Mouse (Mus musculus) kidney, embryonic 14.5 days (tissue): Measurements from ENCODE around the gene Polg. TPM values are rescaled to one million over a fixed set of nuclear protein-coding genes. Genes with fewer than 3 reads are reported as not detected.

Experiments used
- ATAC-seq: fragments of 200-750 bp; cut with Nextera tagmentation; 2 replicates; pipeline ENCODE4 v1.8.0; 2017; ENCODE audit warnings: moderate number of reproducible peaks, mild to moderate bottlenecking, moderate TSS enrichment, moderate library complexity; ENCODE audit not compliant: low FRiP score, low TSS enrichment
- H3K27ac ChIP-seq: fragments of 300-500 bp; sonication (generic); 2 replicates; pipeline ENCODE4 v1.5.1; 2014; ENCODE audit warnings: low read depth, mild to moderate bottlenecking, low read length, moderate library complexity, mixed read lengths
- H3K27me3 ChIP-seq: fragments of 300-500 bp; sonication (generic); 2 replicates; pipeline ENCODE4 v1.6.1; 2014; ENCODE audit warnings: mild to moderate bottlenecking, low read length; ENCODE audit not compliant: control insufficient read depth, insufficient read depth
- H3K36me3 ChIP-seq: fragments of 300-500 bp; sonication (generic); 2 replicates; pipeline ENCODE4 v1.6.1; 2014; ENCODE audit warnings: low read length, mixed read lengths; ENCODE audit not compliant: control insufficient read depth, insufficient read depth
- H3K4me1 ChIP-seq: fragments of 300-500 bp; sonication (generic); 2 replicates; pipeline ENCODE4 v1.6.1; 2014; ENCODE audit warnings: low read length, mixed read lengths; ENCODE audit not compliant: control insufficient read depth, insufficient read depth
- H3K4me2 ChIP-seq: fragments of 300-500 bp; sonication (generic); replicated peaks from 2 replicates; pipeline ENCODE4 v1.6.1; 2014; ENCODE audit warnings: low read depth, mild to moderate bottlenecking, low read length
- H3K4me3 ChIP-seq: fragments of 300-500 bp; sonication (generic); 2 replicates; pipeline ENCODE4 v1.5.1; 2014; ENCODE audit warnings: mild to moderate bottlenecking, low read length
- H3K9ac ChIP-seq: fragments of 300-500 bp; sonication (generic); 2 replicates; pipeline ENCODE4 v1.6.1; 2014; ENCODE audit warnings: low read depth, mild to moderate bottlenecking, low read length, moderate library complexity
- H3K9me3 ChIP-seq: fragments of 300-500 bp; sonication (generic); 2 replicates; pipeline ENCODE4 v1.6.1; 2016; ENCODE audit warnings: low read length; ENCODE audit not compliant: control insufficient read depth
- WGBS: fragments of 180-500 bp; shearing (Covaris S2); extraction: QIAGEN DNeasy Blood & Tissue Kit; methylation state at CpG from one replicate; pipeline ENCODE4 v1.1.7; 2014; 5-methylcytosine and 5-hydroxymethylcytosine counted together
- polyA plus RNA-seq: library from polyadenylated mRNA; unstranded; fragments of >200 nt; fragmentation: Nextera tagmentation; extraction: Ambion mirVana; gene quantifications from 2 replicates; pipeline ENCODE4 v1.2.1, GENCODE M21; 2014

The Polg gene
- polyA plus RNA-seq, 1 experiment from 2014 or later = 35.9 TPM

DNA sequence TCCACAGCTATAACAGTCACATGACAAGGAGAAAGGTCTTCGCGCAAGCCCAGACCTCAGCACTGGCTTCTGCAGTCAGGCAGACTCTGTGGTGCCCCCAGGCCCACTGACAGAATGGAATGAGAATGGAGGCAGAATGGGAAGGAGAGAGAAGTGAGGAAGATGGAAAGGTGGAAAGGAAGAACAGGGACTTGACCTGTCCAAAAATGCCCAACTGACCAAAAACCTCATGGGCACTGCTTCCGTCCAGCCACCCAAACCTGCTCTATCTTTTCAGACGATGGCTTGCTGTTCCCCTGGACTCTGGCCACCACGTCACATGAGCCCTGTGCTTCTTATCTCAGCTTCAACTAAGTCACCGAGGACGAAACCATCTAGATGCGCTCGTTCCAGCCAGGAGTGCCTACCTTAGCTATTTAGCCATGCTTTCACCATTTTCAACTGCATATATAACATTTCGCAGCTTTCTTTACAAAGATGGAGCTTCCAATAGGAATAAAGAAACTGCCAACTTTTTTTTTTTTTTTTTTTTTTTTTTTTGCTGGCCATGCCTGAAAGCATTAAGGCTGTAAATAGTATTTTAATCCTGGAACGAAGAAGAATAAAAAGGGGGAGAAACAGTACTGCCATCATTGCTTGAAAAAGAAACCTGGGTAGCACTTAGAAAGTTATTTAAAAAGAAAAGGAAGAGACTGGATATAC, 2.6 kb downstream of the Polg start:
- Histone ChIP-seq H3K27ac (no peak overlapping the region), H3K36me3 (peaks cover 47% of the 10 kb centered on the region), H3K4me2 (no peak overlapping the region), H3K9me3 (no peaks in the 10 kb centered on the region), H3K27me3 (no peaks in the 10 kb centered on the region), H3K4me3 (no peak overlapping the region), H3K4me1 (peaks cover 23% of the 10 kb centered on the region), H3K9ac (no peak overlapping the region)
- WGBS = 89% methylated on average over 11 of the region's 11 CpGs
- ATAC-seq = no peak

DNA sequence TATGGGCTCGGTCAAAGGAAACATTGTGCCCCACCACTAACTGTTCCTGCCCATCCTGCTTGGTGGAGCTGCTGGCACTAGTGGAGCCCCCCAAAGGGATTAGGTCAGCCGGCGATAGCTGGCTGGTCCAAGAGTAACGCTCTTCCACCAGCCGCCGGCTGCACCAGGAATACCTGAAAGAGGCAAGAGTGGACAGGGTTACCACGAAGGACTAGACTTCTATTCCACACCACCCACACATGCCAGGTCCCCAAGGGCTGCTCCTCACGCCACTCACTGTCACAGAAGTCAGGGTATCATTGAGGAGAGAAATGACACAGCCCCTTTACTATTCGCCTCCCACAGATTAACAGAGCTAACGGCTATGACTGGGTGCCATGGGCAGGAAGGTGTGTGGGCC, 4.4 kb downstream of the Polg start:
- Histone ChIP-seq H3K4me1 (peaks cover 13% of the 10 kb centered on the region), H3K4me2 (no peak overlapping the region), H3K36me3 (peaks cover 64% of the 10 kb centered on the region), H3K27me3 (no peaks in the 10 kb centered on the region), H3K4me3 (no peak overlapping the region), H3K9ac (no peak overlapping the region), H3K9me3 (no peaks in the 10 kb centered on the region), H3K27ac (no peak overlapping the region)
- no peak for ATAC-seq
- 92% methylated on average over 10 of the region's 10 CpGs for WGBS

DNA sequence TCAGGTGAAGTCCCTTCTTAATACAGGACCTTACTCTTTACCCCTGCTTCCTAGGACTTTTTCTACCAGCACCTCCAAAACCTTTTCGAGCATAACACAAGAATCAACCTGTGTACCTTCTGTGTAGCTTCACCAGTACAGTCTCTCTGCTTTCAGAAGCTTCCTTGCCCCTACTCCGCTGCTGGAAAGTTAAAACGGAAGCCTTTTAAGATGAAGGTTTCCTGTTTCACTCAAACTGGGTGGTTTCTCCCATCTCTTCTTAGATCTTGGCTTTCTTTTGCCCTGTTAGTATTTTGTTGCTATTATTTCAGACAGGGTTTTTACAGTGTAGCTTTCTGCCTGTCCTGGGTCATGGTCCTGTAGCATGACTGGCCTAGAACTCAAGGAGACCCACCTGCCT, 18.7 kb downstream of the Polg start:
- no peak for ATAC-seq
- Histone ChIP-seq H3K9me3 (no peaks in the 10 kb centered on the region), H3K9ac (no peak overlapping the region), H3K27ac (no peak overlapping the region), H3K4me2 (no peak overlapping the region), H3K36me3 (peaks cover 71% of the 10 kb centered on the region), H3K4me3 (no peak overlapping the region), H3K27me3 (no peaks in the 10 kb centered on the region), H3K4me1 (no peaks in the 10 kb centered on the region)
- 93% methylated on average over 3 of the region's 3 CpGs for WGBS

DNA sequence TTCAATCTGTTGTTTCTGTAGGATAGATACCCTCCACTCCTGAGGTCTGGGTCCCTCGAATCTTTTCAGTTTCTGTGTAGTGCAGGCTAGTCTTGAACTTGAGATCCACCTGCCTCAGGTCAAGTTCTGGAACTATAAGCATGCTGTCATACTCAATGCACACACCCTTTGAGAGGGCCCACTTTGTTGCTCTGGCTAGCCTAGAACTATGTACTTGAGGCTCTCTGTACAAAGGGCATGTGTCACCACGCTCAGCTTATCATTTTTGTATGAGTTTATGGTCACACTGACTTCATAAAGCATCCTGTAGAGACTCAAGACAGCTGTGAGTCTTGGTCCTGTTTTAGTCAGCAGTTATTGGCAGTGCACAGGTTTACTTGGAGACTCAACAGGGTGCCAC, 19.1 kb downstream of the Polg start:
- H3K9me3 ChIP-seq = no peaks in the 10 kb centered on the region
- no peaks in the 10 kb centered on the region for H3K4me1 ChIP-seq
- peaks cover 66% of the 10 kb centered on the region for H3K36me3 ChIP-seq
- ATAC-seq = no peak
- H3K4me3 ChIP-seq = no peak overlapping the region
- no peaks in the 10 kb centered on the region for H3K27me3 ChIP-seq
- WGBS = 94% methylated on average over 2 of the region's 2 CpGs
- H3K4me2 ChIP-seq = no peak overlapping the region
- no peak overlapping the region for H3K9ac ChIP-seq
- H3K27ac ChIP-seq = no peak overlapping the region

DNA sequence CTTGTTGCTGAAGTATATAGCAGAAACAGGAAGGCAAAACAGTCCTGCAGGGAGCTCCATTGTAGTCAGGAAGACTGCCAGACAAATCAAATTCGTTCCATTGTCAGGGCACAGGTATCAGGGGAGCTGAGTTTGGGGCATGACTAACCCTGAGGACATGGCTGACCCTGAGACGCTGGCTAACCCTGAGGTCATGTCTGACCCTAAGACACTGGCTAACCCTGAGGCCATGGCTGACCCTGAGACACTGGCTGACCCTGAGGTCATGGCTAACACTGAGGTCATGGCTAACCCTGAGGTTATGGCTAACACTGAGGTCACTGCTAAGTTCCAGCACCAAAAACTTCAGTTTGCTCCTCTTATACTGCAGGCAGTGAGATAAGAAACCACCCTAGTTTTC, 26.1 kb downstream of the Polg start:
- Histone ChIP-seq H3K4me2 (no peak overlapping the region), H3K4me1 (no peaks in the 10 kb centered on the region), H3K36me3 (peaks cover 11% of the 10 kb centered on the region; the same call in 1 of the 2 replicates), H3K9ac (no peak overlapping the region), H3K27ac (no peak overlapping the region), H3K9me3 (no peaks in the 10 kb centered on the region), H3K4me3 (no peak overlapping the region), H3K27me3 (no peaks in the 10 kb centered on the region)
- WGBS = 83% methylated on average over 2 of the region's 2 CpGs
- no peak for ATAC-seq

DNA sequence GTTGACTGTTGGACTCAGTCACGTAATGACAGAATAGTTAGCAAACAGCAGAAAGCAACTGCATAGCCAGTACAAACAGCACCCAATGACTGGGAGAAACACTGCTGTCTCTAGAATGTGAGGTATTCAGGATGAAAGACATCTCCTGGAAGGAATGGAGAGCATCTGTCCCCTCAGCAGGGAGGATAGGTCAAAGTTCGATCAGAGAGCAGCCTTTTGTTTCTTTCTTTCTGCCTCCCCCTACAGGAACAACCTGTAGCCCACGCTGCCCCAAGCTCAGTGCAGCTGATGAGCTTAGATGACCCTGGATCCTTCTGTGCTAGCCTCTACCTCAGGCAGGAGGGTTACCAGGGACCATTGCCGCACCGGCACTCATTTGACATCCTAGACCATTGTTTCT, 37.9 kb downstream of the Polg start:
- peaks cover 3% of the 10 kb centered on the region; the same call in 1 of the 2 replicates for H3K36me3 ChIP-seq
- H3K4me3 ChIP-seq = no peak overlapping the region
- no peak overlapping the region for H3K4me2 ChIP-seq
- WGBS = 58% methylated on average over 5 of the region's 5 CpGs
- H3K9ac ChIP-seq = no peak overlapping the region
- ATAC-seq = no peak
- H3K27ac ChIP-seq = no peak overlapping the region
- no peaks in the 10 kb centered on the region for H3K27me3 ChIP-seq
- no peaks in the 10 kb centered on the region for H3K9me3 ChIP-seq
- H3K4me1 ChIP-seq = no peaks in the 10 kb centered on the region

DNA sequence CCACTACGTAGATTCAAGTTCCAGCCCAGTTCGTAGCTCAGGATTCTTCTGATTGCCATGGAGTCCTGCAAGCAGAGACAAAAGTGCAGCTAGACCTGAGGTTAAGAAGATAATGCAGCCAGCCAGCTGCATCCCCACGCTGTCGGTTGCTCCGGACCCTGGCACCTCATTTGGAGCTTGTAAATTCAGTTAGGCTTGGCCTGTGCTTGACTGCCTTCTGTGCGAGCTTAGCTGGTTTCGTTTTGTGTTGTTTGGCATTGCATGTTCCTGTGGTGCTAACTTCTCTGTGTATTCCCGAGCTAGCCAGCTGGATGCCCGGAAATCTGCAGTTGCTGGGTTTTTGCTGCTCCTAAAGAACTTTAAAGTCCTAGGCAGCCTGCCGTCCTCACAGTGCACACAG, 40.4 kb downstream of the Polg start:
- Histone ChIP-seq H3K27me3 (no peaks in the 10 kb centered on the region), H3K4me1 (no peaks in the 10 kb centered on the region), H3K4me2 (no peak overlapping the region), H3K36me3 (peaks cover 3% of the 10 kb centered on the region; the same call in 1 of the 2 replicates), H3K9me3 (no peaks in the 10 kb centered on the region), H3K4me3 (no peak overlapping the region), H3K27ac (no peak overlapping the region), H3K9ac (no peak overlapping the region)
- no peak for ATAC-seq
- WGBS = 90% methylated on average over 10 of the region's 10 CpGs

DNA sequence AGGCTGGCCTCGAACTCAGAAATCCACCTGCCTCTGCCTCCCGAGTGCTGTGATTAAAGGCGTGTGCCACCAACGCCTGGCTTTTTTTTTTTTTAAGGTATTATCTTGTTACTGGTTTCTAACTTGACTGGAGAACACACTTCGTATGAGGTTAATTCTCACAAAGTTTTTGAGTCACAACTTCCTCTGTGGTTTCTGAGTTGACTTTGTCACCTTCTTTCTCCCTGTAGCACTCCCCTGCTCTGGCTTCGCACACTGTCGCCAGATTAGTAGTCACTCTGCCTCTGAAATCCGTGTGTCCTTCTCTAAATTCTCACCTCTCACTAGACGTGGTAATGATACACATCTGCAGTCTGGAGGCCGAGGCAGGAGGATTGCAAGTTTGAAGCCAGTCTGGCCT, 43.3 kb downstream of the Polg start:
- no peak overlapping the region for H3K9ac ChIP-seq
- 88% methylated on average over 10 of the region's 10 CpGs for WGBS
- H3K4me3 ChIP-seq = no peak overlapping the region
- no peaks in the 10 kb centered on the region for H3K4me1 ChIP-seq
- no peak overlapping the region for H3K27ac ChIP-seq
- peaks cover 3% of the 10 kb centered on the region; the same call in 1 of the 2 replicates for H3K36me3 ChIP-seq
- no peaks in the 10 kb centered on the region for H3K9me3 ChIP-seq
- H3K4me2 ChIP-seq = no peak overlapping the region
- no peak for ATAC-seq
- no peaks in the 10 kb centered on the region for H3K27me3 ChIP-seq

DNA sequence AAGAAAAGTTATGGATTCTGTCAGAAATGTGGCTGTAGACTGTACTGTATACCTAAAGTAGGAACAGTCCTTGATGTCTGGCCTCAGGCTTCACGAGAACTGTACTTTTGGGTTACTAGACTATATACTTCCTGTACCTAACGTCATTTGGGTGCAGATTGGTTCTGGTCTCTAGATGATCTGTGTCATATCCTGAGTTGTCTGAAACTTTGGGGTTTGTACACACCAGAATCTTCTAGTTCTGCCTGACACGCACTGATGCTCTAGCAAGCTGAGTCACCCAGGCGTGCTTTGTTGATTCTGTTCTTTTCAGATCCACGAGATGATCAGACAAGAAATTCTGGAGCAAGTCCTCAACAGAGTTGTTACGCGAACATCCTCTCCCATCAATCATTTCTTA, 46.2 kb downstream of the Polg start:
- ATAC-seq = no peak
- no peak overlapping the region for H3K4me2 ChIP-seq
- H3K4me3 ChIP-seq = no peak overlapping the region
- H3K9ac ChIP-seq = no peak overlapping the region
- H3K36me3 ChIP-seq = peaks cover 3% of the 10 kb centered on the region; the same call in 1 of the 2 replicates
- no peak overlapping the region for H3K27ac ChIP-seq
- no peaks in the 10 kb centered on the region for H3K4me1 ChIP-seq
- H3K9me3 ChIP-seq = no peaks in the 10 kb centered on the region
- no peaks in the 10 kb centered on the region for H3K27me3 ChIP-seq
- WGBS = 83% methylated on average over 7 of the region's 7 CpGs
